Mouse (Mus musculus): ENCODE measurements at regions not wholly inside any gene's neighbourhood (a gene's known extent, or its start where the extent isn't known, plus 50 kb on each side); places are given as distances from the start of the nearest gene placed in this dataset.

DNA sequence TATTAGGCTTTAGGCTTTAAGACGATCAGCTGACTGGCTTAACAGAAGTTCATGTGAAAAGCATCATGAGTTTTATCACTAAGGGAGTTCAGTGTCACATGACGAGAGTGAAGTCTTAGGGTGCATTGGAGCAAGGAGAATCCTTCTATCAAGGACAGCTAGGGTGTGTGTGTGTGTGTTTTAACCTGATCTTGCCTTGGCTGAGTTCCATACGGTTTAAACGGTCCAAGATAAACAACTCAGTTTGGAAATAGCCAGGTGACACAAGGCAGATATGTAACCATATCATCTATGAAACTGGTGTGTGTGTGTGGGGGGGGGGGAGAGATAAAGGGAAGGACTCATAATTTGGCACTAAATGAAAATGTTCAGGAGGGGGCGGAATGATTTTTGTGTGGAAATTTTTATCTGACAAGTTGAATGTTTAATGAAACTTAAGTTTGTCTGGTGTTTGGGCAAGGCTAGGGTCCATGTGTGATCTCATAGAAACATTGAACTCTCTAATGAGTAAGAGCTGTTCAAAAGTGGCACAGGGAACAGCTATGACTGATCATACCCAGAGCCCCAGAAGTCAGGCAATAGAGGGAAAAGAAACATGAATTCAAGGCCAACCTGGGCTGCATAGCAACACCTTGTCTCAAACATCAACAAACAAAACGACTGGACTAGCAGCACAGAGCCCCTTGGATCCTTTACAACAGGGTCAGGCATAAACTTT is 132.2 kb upstream of the Map3k1 start:
- Histone ChIP-seq H3K9ac (ENCODE audit: low read depth, low read length) (no peak overlapping the region), H3K27ac (no peak overlapping the region), H3K4me1 (ENCODE audit: control insufficient read depth, insufficient read depth, low read length) (peaks cover 13% of the 10 kb centered on the region), H3K4me3 (no peak overlapping the region), H3K79me2 (replicated peaks; ENCODE audit: control insufficient read depth, insufficient read depth, low read length) (no peaks in the 10 kb centered on the region), H3K27me3 (ENCODE audit: control insufficient read depth, insufficient read depth, low read length) (no peaks in the 10 kb centered on the region), H3K36me3 (ENCODE audit: control insufficient read depth, insufficient read depth, low read length) (no peaks in the 10 kb centered on the region)
- TF ChIP-seq POLR2A (IDR thresholded peaks at IDR 0.05; ENCODE audit: insufficient read depth, low read depth, low read length): no peak
- TF ChIP-seq CTCF (IDR thresholded peaks at IDR 0.05): no peak
- TF ChIP-seq EP300 (IDR thresholded peaks at IDR 0.05; ENCODE audit: insufficient read depth, low read depth, low read length): no peak
- 48% methylated on average over 6 of the region's 6 CpGs for WGBS
- intact Hi-C loops (cut with DNase I): no loop called here
- DNase-seq: no peak

- 90% methylated on average over 4 of the region's 4 CpGs for WGBS
- peaks cover 8% of the 10 kb centered on the region for H3K4me1 ChIP-seq (ENCODE audit: control insufficient read depth, insufficient read depth, low read length)
- intact Hi-C loops (cut with DNase I): no loop called here
- H3K4me3 ChIP-seq: no peak overlapping the region
- no peak for DNase-seq
- H3K36me3 ChIP-seq (ENCODE audit: control insufficient read depth, insufficient read depth, low read length): no peaks in the 10 kb centered on the region
- no peaks in the 10 kb centered on the region for H3K79me2 ChIP-seq (replicated peaks; ENCODE audit: control insufficient read depth, insufficient read depth, low read length)
- no peaks in the 10 kb centered on the region for H3K27me3 ChIP-seq (ENCODE audit: control insufficient read depth, insufficient read depth, low read length)
- no peak overlapping the region for H3K27ac ChIP-seq
- TF ChIP-seq CTCF (IDR thresholded peaks at IDR 0.05) (no peak), POLR2A (IDR thresholded peaks at IDR 0.05; ENCODE audit: insufficient read depth, low read depth, low read length) (no peak), EP300 (IDR thresholded peaks at IDR 0.05; ENCODE audit: insufficient read depth, low read depth, low read length) (no peak)
- no peak overlapping the region for H3K9ac ChIP-seq (ENCODE audit: low read depth, low read length)
These were observed 133.2 kb upstream of the Map3k1 start for GRCm38 (mm10) chr13:111941946-111942345.

GRCm38 (mm10) chr13:111943392-111944088 is 134.7 kb upstream of the Map3k1 start:
- no peak for DNase-seq
- Histone ChIP-seq H3K4me3 (no peak overlapping the region), H3K36me3 (ENCODE audit: control insufficient read depth, insufficient read depth, low read length) (0 out of 2 replicates have a peak, but pooled peaks cover 2% of the 10 kb centered on the region), H3K9ac (ENCODE audit: low read depth, low read length) (no peak overlapping the region), H3K79me2 (replicated peaks; ENCODE audit: control insufficient read depth, insufficient read depth, low read length) (no peaks in the 10 kb centered on the region), H3K27ac (no peak overlapping the region), H3K27me3 (ENCODE audit: control insufficient read depth, insufficient read depth, low read length) (no peaks in the 10 kb centered on the region), H3K4me1 (ENCODE audit: control insufficient read depth, insufficient read depth, low read length) (peaks cover 5% of the 10 kb centered on the region)
- TF ChIP-seq EP300 (IDR thresholded peaks at IDR 0.05; ENCODE audit: insufficient read depth, low read depth, low read length): no peak
- TF ChIP-seq POLR2A (IDR thresholded peaks at IDR 0.05; ENCODE audit: insufficient read depth, low read depth, low read length): no peak
- no peak for TF ChIP-seq CTCF (IDR thresholded peaks at IDR 0.05)
- WGBS: 64% methylated on average over 15 of the region's 15 CpGs
- intact Hi-C loops (cut with DNase I): no loop called here

DNA sequence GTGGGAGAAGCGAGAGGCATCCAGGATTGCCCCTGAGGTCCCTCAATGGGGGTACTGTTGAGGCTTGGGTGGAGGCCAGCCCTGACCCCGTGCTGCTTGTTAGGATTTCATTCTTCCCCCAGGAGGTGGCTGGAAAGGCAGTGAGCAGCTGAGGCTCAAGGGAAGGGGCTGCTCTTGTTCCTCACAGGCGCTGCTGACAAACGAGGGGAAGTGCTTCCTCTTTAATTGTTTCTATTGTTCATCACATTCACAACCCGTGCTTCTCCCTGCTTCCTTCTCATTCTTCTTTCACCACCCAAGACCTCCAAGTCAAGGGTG is 135.3 kb upstream of the Map3k1 start:
- no peaks in the 10 kb centered on the region for H3K27me3 ChIP-seq (ENCODE audit: control insufficient read depth, insufficient read depth, low read length)
- DNase-seq: no peak
- H3K79me2 ChIP-seq (replicated peaks; ENCODE audit: control insufficient read depth, insufficient read depth, low read length): no peaks in the 10 kb centered on the region
- intact Hi-C loops (cut with DNase I): no loop called here
- WGBS: 22% methylated on average over 5 of the region's 5 CpGs
- H3K4me3 ChIP-seq: no peak overlapping the region
- H3K36me3 ChIP-seq (ENCODE audit: control insufficient read depth, insufficient read depth, low read length): 0 out of 2 replicates have a peak, but pooled peaks cover 2% of the 10 kb centered on the region
- H3K9ac ChIP-seq (ENCODE audit: low read depth, low read length): no peak overlapping the region
- H3K27ac ChIP-seq: no peak overlapping the region
- TF ChIP-seq CTCF (IDR thresholded peaks at IDR 0.05) (no peak), EP300 (IDR thresholded peaks at IDR 0.05; ENCODE audit: insufficient read depth, low read depth, low read length) (no peak), POLR2A (IDR thresholded peaks at IDR 0.05; ENCODE audit: insufficient read depth, low read depth, low read length) (no peak)
- peaks cover 4% of the 10 kb centered on the region for H3K4me1 ChIP-seq (ENCODE audit: control insufficient read depth, insufficient read depth, low read length)

DNA sequence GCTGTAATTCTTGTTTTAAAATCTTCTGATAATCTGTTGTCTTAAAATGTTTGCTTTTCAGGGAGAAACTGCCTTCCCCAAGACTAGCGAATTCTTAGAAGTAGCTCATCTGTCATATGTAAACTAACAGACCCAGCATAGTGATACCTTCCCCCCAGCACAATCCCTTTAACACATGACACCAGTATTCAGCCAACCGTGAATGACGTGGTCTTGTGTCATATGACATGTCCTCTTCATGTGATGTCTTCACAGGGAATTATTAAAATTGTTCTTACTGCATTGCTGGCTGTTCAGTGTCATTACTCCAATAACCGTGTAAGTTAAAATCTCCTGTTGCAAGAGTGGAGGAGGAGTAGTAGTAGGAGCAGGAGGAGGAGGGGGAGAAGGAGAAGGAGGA is 137.5 kb upstream of the Map3k1 start:
- Histone ChIP-seq H3K9ac (ENCODE audit: low read depth, low read length) (peak overlapping the region; percentile 49), H3K36me3 (ENCODE audit: control insufficient read depth, insufficient read depth, low read length) (0 out of 2 replicates have a peak, but pooled peaks cover 2% of the 10 kb centered on the region), H3K4me1 (ENCODE audit: control insufficient read depth, insufficient read depth, low read length) (peaks cover 2% of the 10 kb centered on the region; the same call in 1 of the 2 replicates), H3K27ac (peak overlapping the region; percentile 72), H3K79me2 (replicated peaks; ENCODE audit: control insufficient read depth, insufficient read depth, low read length) (no peaks in the 10 kb centered on the region), H3K27me3 (ENCODE audit: control insufficient read depth, insufficient read depth, low read length) (no peaks in the 10 kb centered on the region), H3K4me3 (no peak overlapping the region)
- WGBS: 69% methylated on average over 4 of the region's 4 CpGs
- intact Hi-C loops (cut with DNase I): loop anchor here (5.0 kb wide), 2 partner anchors 34 to 79 kb away; no protein-coding TSS in a partner anchor
- no peak for DNase-seq
- TF ChIP-seq CTCF (IDR thresholded peaks at IDR 0.05): no peak
- TF ChIP-seq EP300 (IDR thresholded peaks at IDR 0.05; ENCODE audit: insufficient read depth, low read depth, low read length): no peak
- no peak for TF ChIP-seq POLR2A (IDR thresholded peaks at IDR 0.05; ENCODE audit: insufficient read depth, low read depth, low read length)

DNA sequence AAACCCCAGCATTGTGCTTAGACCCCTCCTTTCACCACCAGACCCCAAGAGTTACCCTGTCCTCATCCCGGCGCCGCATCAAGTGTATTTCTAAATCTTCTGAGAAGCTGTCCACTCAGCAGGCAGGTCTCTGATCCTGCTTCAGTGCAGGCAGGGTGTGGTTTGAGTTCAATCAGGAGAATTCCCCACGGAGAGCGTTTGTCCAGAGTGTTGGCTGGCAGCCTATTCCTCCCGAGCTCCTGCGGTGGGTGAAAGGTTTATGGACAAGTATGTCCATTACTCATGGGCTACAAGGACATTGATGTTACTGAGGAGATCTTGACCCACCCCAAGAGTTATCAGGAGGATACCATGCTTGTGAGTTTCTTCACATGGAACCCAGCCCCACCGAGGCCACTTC is 138.0 kb upstream of the Map3k1 start:
- intact Hi-C loops (cut with DNase I): loop anchor here (5.0 kb wide), 2 partner anchors 35 to 80 kb away; no protein-coding TSS in a partner anchor
- Histone ChIP-seq H3K4me3 (no peak overlapping the region), H3K27ac (peak overlapping the region; percentile 72), H3K9ac (ENCODE audit: low read depth, low read length) (peak overlapping the region; percentile 49), H3K27me3 (ENCODE audit: control insufficient read depth, insufficient read depth, low read length) (no peaks in the 10 kb centered on the region), H3K4me1 (ENCODE audit: control insufficient read depth, insufficient read depth, low read length) (peaks cover 2% of the 10 kb centered on the region; the same call in 1 of the 2 replicates), H3K79me2 (replicated peaks; ENCODE audit: control insufficient read depth, insufficient read depth, low read length) (no peaks in the 10 kb centered on the region), H3K36me3 (ENCODE audit: control insufficient read depth, insufficient read depth, low read length) (0 out of 2 replicates have a peak, but pooled peaks cover 2% of the 10 kb centered on the region)
- DNase-seq: peak; percentile 49 to 70
- TF ChIP-seq CTCF (IDR thresholded peaks at IDR 0.05) (no peak), EP300 (IDR thresholded peaks at IDR 0.05; ENCODE audit: insufficient read depth, low read depth, low read length) (0 out of 2 replicates have a peak, but pooled peaks have one; percentile 44), POLR2A (IDR thresholded peaks at IDR 0.05; ENCODE audit: insufficient read depth, low read depth, low read length) (peak; percentile 32; the same call in 1 of the 2 replicates)
- WGBS: 43% methylated on average over 8 of the region's 8 CpGs

Measured in heart, adult 2 months (tissue).